Mouse (Mus musculus): Measurements from ENCODE around the gene Atp6v0d1.

DNA sequence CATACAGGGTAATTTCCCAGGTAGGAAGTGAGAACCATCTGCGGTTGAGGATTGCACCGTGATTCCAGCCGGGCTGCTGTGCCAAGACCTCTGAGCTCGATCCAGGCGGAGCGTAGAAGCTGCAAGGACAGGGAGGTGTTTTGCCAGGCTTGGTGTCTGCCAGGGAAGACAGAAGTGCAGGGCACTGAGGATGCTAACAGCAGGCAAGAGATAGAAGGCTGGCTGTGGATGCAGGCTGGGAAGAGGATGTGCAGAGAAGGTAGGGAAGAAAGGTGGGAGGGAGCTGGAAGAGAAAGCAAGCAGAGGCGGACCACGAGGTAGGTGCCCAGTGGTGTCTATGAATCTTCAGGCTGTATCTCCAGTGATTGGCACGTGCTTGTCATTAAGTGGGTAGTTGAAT is 46.0 kb upstream of the Atp6v0d1 start:
- TF ChIP-seq POLR2A (IDR thresholded peaks at IDR 0.05; ENCODE audit: low read depth, low read length) (no peak), CTCF (IDR thresholded peaks at IDR 0.05; ENCODE audit: extremely low read depth, insufficient read length, insufficient replicate concordance, low read depth, low read length) (no peak)

All from small intestine, adult 2 months (tissue).